Comparison of ENCODE assay signal across 8 mouse cellular contexts in the genomic region with DNA sequence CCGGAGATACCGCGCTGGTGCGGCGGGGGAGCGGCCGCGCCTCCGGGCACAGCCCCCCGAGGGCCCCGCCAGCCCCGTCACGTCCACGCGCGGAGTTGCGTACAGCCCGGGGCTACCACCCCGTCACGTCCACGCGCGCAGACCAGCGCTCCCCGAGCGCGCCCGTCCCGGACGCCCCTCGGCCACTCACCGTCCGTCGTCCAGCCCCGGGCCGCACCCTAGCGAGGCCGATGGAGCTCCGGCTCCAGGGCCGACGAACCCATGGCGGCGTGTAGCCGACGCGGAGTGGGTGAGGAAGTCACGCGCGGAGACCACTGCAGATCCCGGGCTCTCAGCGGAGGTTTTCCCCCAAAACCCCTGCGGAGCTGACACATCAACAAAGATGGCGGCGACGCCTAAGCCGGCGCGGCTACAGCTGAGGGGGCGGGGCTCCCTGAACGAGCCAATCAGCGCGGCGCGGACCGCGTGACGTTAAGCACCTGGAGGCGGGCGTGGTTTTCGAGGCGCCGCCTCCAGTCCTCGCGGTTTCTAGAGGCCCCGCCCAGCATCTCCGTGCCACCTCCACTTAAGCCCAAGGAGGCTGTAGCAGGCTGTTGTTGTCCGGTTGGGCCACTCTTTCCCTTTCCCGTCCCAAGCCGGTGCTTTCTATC. TPM values are rescaled to one million over a fixed set of nuclear protein-coding genes. Genes with fewer than 3 reads are reported as not detected.
DNase-seq lines count a peak whose midpoint lies in the region; ATAC-seq and TF ChIP-seq lines count a peak whose summit lies in the region.

A gene (minus strand): TSS at position 393 of the 650 bp plus-strand sequence.

- peaks cover 50% of the 10 kb centered on the region for H3K79me2 ChIP-seq in C2C12 (ENCODE audit: control insufficient read depth, insufficient read depth)

- H3K4me3 ChIP-seq in C2C12 (ENCODE audit: insufficient read depth, poor library complexity, severe bottlenecking), result peak within 1 kb of the TSS; percentile 91
- peak within 1 kb of the TSS; percentile 79 for H3K4me3 ChIP-seq in erythroblast, embryonic 14.5 days (replicated peaks)
- peak within 1 kb of the TSS; percentile 90 for H3K4me3 ChIP-seq in heart, embryonic 11.5 days (ENCODE audit: low read depth, low read length)
- H3K4me3 ChIP-seq in kidney, postnatal 0 days (replicated peaks; ENCODE audit: low read depth, low read length), result peak within 1 kb of the TSS; percentile 82
- H3K4me3 ChIP-seq in liver, embryonic 11.5 days (ENCODE audit: low read depth, low read length), result peak within 1 kb of the TSS; percentile 98
- H3K4me3 ChIP-seq in stomach, embryonic 14.5 days (ENCODE audit: low read depth, low read length), result peak within 1 kb of the TSS; percentile 98

- peaks cover 28% of the 10 kb centered on the region for H3K4me1 ChIP-seq in erythroblast, embryonic 14.5 days (ENCODE audit: control insufficient read depth)
- H3K4me1 ChIP-seq in heart, embryonic 11.5 days (ENCODE audit: control insufficient read depth, insufficient read depth, low read length), result peaks cover 27% of the 10 kb centered on the region
- peaks cover 20% of the 10 kb centered on the region for H3K4me1 ChIP-seq in kidney, postnatal 0 days (replicated peaks; ENCODE audit: insufficient read depth, low read length)
- H3K4me1 ChIP-seq in liver, embryonic 11.5 days (replicated peaks; ENCODE audit: control insufficient read depth, insufficient read depth, low read length), result peaks cover 23% of the 10 kb centered on the region
- peaks cover 32% of the 10 kb centered on the region for H3K4me1 ChIP-seq in stomach, embryonic 14.5 days (ENCODE audit: control insufficient read depth, insufficient read depth, low read length)

- H3K9me3 ChIP-seq in erythroblast, embryonic 14.5 days (ENCODE audit: control insufficient read depth, low read length), result 0 out of 2 replicates have a peak, but pooled peaks cover 2% of the 10 kb centered on the region
- H3K9me3 ChIP-seq in heart, embryonic 11.5 days (replicated peaks; ENCODE audit: control insufficient read depth, low read length), result no peaks in the 10 kb centered on the region
- no peaks in the 10 kb centered on the region for H3K9me3 ChIP-seq in kidney, postnatal 0 days (replicated peaks; ENCODE audit: low read length)
- H3K9me3 ChIP-seq in liver, embryonic 11.5 days (ENCODE audit: control insufficient read depth, low read length), result no peaks in the 10 kb centered on the region
- H3K9me3 ChIP-seq in stomach, embryonic 14.5 days (ENCODE audit: control insufficient read depth, low read depth, low read length), result no peaks in the 10 kb centered on the region

- DNase-seq in brain, embryonic 14.5 days (ENCODE audit: low read depth), result peak; percentile 98
- DNase-seq in kidney, postnatal 0 days (ENCODE audit: low spot score), result peak; percentile 98
- peak; percentile 91 for DNase-seq in liver, embryonic 11.5 days (ENCODE audit: low spot score)
- DNase-seq in naive thymus-derived CD4-positive, alpha-beta T cell, adult 2 months (ENCODE audit: low read depth), result peak; percentile 97

- WGBS in heart, embryonic 11.5 days (ENCODE audit: insufficient replicate concordance), result under 1% methylated on average over 71 of the region's 79 CpGs
- WGBS in kidney, postnatal 0 days, result under 1% methylated on average over 77 of the region's 79 CpGs
- WGBS in liver, embryonic 11.5 days, result under 1% methylated on average over 79 of the region's 79 CpGs
- under 1% methylated on average over 79 of the region's 79 CpGs for WGBS in stomach, embryonic 14.5 days

- peak within 1 kb of the TSS; percentile 81 for H3K27ac ChIP-seq in heart, embryonic 11.5 days (ENCODE audit: low read depth, low read length)
- peak within 1 kb of the TSS; percentile 78 for H3K27ac ChIP-seq in kidney, postnatal 0 days
- H3K27ac ChIP-seq in liver, embryonic 11.5 days (ENCODE audit: low read depth, low read length), result peak within 1 kb of the TSS; percentile 59
- peak within 1 kb of the TSS; percentile 75 for H3K27ac ChIP-seq in stomach, embryonic 14.5 days (ENCODE audit: low read length)

- H3K79me3 ChIP-seq in C2C12 (ENCODE audit: low read depth), result peaks cover 30% of the 10 kb centered on the region

- no peak for TF ChIP-seq CTCF in C2C12 (IDR thresholded peaks at IDR 0.05; ENCODE audit: control insufficient read depth, insufficient read depth, insufficient read length)
- TF ChIP-seq CTCF in brain, embryonic 14.5 days (IDR thresholded peaks at IDR 0.05; ENCODE audit: borderline replicate concordance, extremely low read depth, insufficient read depth, insufficient read length), result no peak
- 0 out of 2 replicates have a peak, but pooled peaks have one; percentile 6 for TF ChIP-seq CTCF in kidney, postnatal 0 days (IDR thresholded peaks at IDR 0.05; ENCODE audit: low read depth)

- peak; percentile 98 for ATAC-seq in heart, embryonic 11.5 days (replicated peaks; ENCODE audit: insufficient number of reproducible peaks, low FRiP score, low TSS enrichment)
- ATAC-seq in kidney, postnatal 0 days (replicated peaks; ENCODE audit: low FRiP score, low read depth), result peak; percentile 95
- ATAC-seq in liver, embryonic 11.5 days (replicated peaks; ENCODE audit: low FRiP score), result peak; percentile 96
- ATAC-seq in stomach, embryonic 14.5 days (ENCODE audit: insufficient number of reproducible peaks, insufficient read depth, low FRiP score, low read depth), result peak; percentile 96

- peak; percentile 56; the same call in 1 of the 2 replicates for TF ChIP-seq POLR2A in brain, embryonic 14.5 days (IDR thresholded peaks at IDR 0.05; ENCODE audit: borderline replicate concordance, extremely low read depth, insufficient read depth, insufficient read length, poor library complexity, severe bottlenecking)

- peak within 1 kb of the TSS; percentile 79 for H3ac ChIP-seq in C2C12 (ENCODE audit: control insufficient read depth, insufficient read length, low read depth)

- H3K9ac ChIP-seq in heart, embryonic 11.5 days (ENCODE audit: low read depth, low read length), result peak within 1 kb of the TSS; percentile 94
- peak within 1 kb of the TSS; percentile 86 for H3K9ac ChIP-seq in kidney, postnatal 0 days (ENCODE audit: low read depth, low read length)
- H3K9ac ChIP-seq in liver, embryonic 11.5 days (ENCODE audit: low read depth, low read length), result peak within 1 kb of the TSS; percentile 94
- peak within 1 kb of the TSS; percentile 88 for H3K9ac ChIP-seq in stomach, embryonic 14.5 days (replicated peaks; ENCODE audit: low read depth, low read length)

- peak within 1 kb of the TSS; percentile 82 for H3K4me2 ChIP-seq in heart, embryonic 11.5 days
- H3K4me2 ChIP-seq in kidney, postnatal 0 days (ENCODE audit: low read length), result peak within 1 kb of the TSS; percentile 74
- peak within 1 kb of the TSS; percentile 88 for H3K4me2 ChIP-seq in liver, embryonic 11.5 days
- peak within 1 kb of the TSS; percentile 54 for H3K4me2 ChIP-seq in stomach, embryonic 14.5 days (replicated peaks; ENCODE audit: low read depth, low read length)

- no peaks in the 10 kb centered on the region for H3K27me3 ChIP-seq in C2C12 (ENCODE audit: control insufficient read depth, insufficient read depth, insufficient read length)
- peaks cover 35% of the 10 kb centered on the region for H3K27me3 ChIP-seq in erythroblast, embryonic 14.5 days (ENCODE audit: control insufficient read depth)
- H3K27me3 ChIP-seq in heart, embryonic 11.5 days (ENCODE audit: control insufficient read depth, insufficient read depth, low read length), result peaks cover 9% of the 10 kb centered on the region
- no peaks in the 10 kb centered on the region for H3K27me3 ChIP-seq in kidney, postnatal 0 days (ENCODE audit: insufficient read depth, low read length)
- peaks cover 9% of the 10 kb centered on the region for H3K27me3 ChIP-seq in liver, embryonic 11.5 days (replicated peaks; ENCODE audit: control insufficient read depth, insufficient read depth, low read length)
- no peaks in the 10 kb centered on the region for H3K27me3 ChIP-seq in stomach, embryonic 14.5 days (ENCODE audit: control insufficient read depth, insufficient read depth, low read length)

- no peaks in the 10 kb centered on the region for H3K36me3 ChIP-seq in C2C12 (ENCODE audit: control insufficient read depth, insufficient read depth)
- H3K36me3 ChIP-seq in erythroblast, embryonic 14.5 days (ENCODE audit: control insufficient read depth), result peaks cover 7% of the 10 kb centered on the region
- H3K36me3 ChIP-seq in heart, embryonic 11.5 days (ENCODE audit: control insufficient read depth, insufficient read depth, low read length), result no peaks in the 10 kb centered on the region
- no peaks in the 10 kb centered on the region for H3K36me3 ChIP-seq in kidney, postnatal 0 days (ENCODE audit: insufficient read depth, low read length)
- no peaks in the 10 kb centered on the region for H3K36me3 ChIP-seq in liver, embryonic 11.5 days (ENCODE audit: control insufficient read depth, insufficient read depth, low read length)
- H3K36me3 ChIP-seq in stomach, embryonic 14.5 days (ENCODE audit: control insufficient read depth, insufficient read depth, low read length), result no peaks in the 10 kb centered on the region

TF ChIP-seq in C2C12, 6 proteins besides CTCF, POLR2A, EP300 and RAD21:
- no peak for TF ChIP-seq FOSL1 (IDR thresholded peaks at IDR 0.05; ENCODE audit: insufficient read depth, low read length, poor library complexity, severe bottlenecking)
- no peak for TF ChIP-seq CEBPB (IDR thresholded peaks at IDR 0.05; ENCODE audit: low read depth)
- no peak for TF ChIP-seq MAX (IDR thresholded peaks at IDR 0.05)
- TF ChIP-seq MYOG (IDR thresholded peaks at IDR 0.05; ENCODE audit: control insufficient read depth, extremely low read depth, insufficient read length), result no peak
- no peak for TF ChIP-seq MYOD1 (IDR thresholded peaks at IDR 0.05; ENCODE audit: control insufficient read depth, insufficient read length, low read depth)
- TF ChIP-seq USF1 (IDR thresholded peaks at IDR 0.05; ENCODE audit: low read depth), result no peak
TF ChIP-seq in C2C12: peak in this region for 0.

RNA-seq across cellular contexts. Expression of the gene that starts here (rescaled TPM):
- 2.9 TPM for polyA plus RNA-seq in C2C12 (2012; fragmentation: generic; extraction: Trizol)
- polyA plus RNA-seq in brain, embryonic 14.5 days (2012; rRNA removed), result 12.2 and 20.0 TPM in 2 replicates
- polyA plus RNA-seq in erythroblast, embryonic 14.5 days (2012), result 0.14 and 0.17 TPM in 2 replicates
- 15.5 and 16.5 TPM in 2 replicates for polyA plus RNA-seq in heart, embryonic 11.5 days (2014; fragmentation: Nextera tagmentation; extraction: Ambion mirVana)
- polyA plus RNA-seq in kidney, postnatal 0 days (2015; fragmentation: Nextera tagmentation; extraction: Ambion mirVana), result 20.3 TPM in 2 replicates
- 9.5 and 10.9 TPM in 2 replicates for polyA plus RNA-seq in liver, embryonic 11.5 days (2014; fragmentation: Nextera tagmentation; extraction: Ambion mirVana)
- 25.4 and 27.1 TPM in 2 replicates for polyA plus RNA-seq in stomach, embryonic 14.5 days (2014; fragmentation: Nextera tagmentation; extraction: Ambion mirVana)

Comparison
In these comparisons a context has a peak if more than half of its experiments do, and no peak if none do; other contexts are left out.
1. Peak in every context shown above with its lines: DNase-seq, ATAC-seq, H3K4me3 ChIP-seq and H3K27ac ChIP-seq.